Mouse (Mus musculus) gastrocnemius, adult 2 months (tissue): ENCODE results near the gene Med27. TPM values are rescaled to one million over a fixed set of nuclear protein-coding genes. Genes with fewer than 3 reads are reported as not detected.

Source experiments
- DNase-seq: peaks from one replicate; pipeline ENCODE4 v3.0.0; 2022
- H3K27ac ChIP-seq: fragments of 200-600 bp; 2 replicates; pipeline ENCODE4 v1.8.1; 2022; ENCODE audit warnings: mild to moderate bottlenecking
- H3K4me3 ChIP-seq: fragments of 200-600 bp; 2 replicates; pipeline ENCODE4 v1.8.1; 2022; ENCODE audit warnings: mild to moderate bottlenecking, moderate library complexity
- CTCF ChIP-seq: fragments of 200-600 bp; IDR thresholded peaks from 2 replicates; pipeline ENCODE4 v1.8.1; 2022; ENCODE audit warnings: antibody characterized with exemption, mild to moderate bottlenecking, moderate library complexity
- intact Hi-C: fragments of 180-260 bp; cut with DNase I; formaldehyde crosslinking; loops from one replicate; pipeline ENCODE4 v1.15.1; 2025
- total RNA-seq, 2 experiments: library from RNA; stranded (reverse); gene quantifications; 2 replicates each; pipeline ENCODE4 v1.2.3; 2021

Med27 gene
- total RNA-seq, 2 experiments from 2014 or later = 12.3 to 16.9 TPM

DNA sequence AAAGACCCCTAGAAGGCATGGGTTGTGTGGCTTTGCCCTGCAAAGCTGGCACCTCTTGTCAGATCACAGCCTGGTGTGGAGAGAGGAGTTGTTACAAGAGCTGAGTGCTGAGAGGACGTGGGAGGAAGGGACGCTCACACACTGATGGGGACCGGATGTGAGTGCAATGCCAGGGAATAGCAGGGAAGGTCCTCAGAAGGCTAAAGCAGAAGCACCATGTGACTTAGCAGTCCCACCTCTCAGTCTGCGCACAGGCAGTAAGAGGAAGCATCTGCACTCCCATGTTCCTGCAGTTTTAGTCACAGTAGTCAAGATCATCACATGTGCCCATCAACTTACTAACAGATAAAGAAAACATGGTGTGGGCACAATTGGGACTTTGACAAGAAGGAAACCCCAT, 119.8 kb downstream of the Med27 start:
- Histone ChIP-seq H3K27ac (no peak overlapping the region), H3K4me3 (no peak overlapping the region)
- TF ChIP-seq CTCF = no peak
- intact Hi-C loops = no loop called here
- no peak for DNase-seq

DNA sequence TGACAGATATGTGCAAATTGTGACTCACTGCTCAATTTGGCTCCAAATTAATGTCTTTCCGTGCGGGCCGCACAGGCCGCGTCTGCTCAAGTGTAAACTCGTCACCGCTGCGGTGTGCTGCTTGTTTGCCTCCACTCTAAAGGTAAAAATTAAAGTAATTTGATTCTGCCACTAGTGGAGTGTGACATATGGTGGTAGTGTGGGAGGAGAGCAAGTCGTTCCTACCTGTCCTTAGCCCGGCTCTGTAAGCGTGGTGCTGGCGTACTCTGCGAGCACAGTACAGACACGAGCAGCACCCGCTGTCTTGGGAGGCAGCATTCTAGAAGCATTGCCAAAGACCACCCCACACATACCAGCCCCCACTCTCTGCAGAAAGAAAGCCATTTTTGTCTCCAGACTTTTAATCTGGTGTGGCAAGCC, 121.9 kb downstream of the Med27 start:
- intact Hi-C loops = no loop called here
- H3K4me3 ChIP-seq = no peak overlapping the region

DNA sequence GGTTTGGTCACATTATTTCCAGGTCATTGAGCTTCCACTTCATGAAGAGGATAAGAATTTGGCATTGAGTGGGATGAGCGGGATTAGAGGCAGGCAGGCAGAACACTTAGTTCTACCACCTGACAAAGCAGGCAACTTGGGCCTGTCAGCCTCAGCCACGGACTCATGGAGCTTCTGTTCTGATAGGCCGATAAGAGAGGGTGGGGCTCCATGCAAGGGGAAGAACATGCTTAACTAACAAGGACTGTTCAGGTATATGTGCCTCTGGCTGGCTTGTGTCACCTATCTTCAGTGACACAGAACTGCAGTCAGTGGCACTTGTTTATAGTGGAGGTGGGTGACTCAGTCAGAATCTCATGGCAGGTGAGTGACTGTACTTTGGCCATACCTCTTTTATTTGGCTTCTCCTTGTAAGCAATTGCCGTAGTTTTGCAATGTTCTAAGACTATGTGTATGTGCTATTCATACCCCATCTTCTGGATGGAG, 126.4 kb downstream of the Med27 start:
- intact Hi-C loops = no loop called here
- TF ChIP-seq CTCF = no peak
- no peak overlapping the region for H3K27ac ChIP-seq
- H3K4me3 ChIP-seq = no peak overlapping the region
- DNase-seq = no peak

More for the DNA sequence above, 121.9 kb downstream of the Med27 start:
- no peak overlapping the region for H3K27ac ChIP-seq
- no peak for TF ChIP-seq CTCF
- DNase-seq = no peak

DNA sequence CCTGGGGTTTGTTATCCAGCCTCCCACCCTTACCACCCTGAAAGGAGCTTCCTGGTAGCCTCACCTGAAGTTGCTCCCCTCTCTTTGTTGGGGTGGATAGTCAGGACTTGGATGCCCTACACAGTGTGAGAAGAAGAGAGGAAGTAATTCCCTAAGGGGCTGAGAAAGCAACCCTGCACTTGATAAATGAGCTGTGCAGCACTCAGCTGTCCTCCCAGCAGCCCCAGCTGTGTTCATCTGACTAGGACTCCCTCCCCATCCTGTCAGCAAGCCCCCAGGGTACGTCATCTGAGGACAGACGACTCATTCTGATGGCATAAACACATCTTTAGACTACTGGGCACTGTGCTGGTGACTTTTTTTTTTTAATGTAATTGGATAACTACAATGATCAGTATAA, 127.3 kb downstream of the Med27 start:
- Histone ChIP-seq H3K27ac (no peak overlapping the region), H3K4me3 (no peak overlapping the region)
- intact Hi-C loops = no loop called here
- no peak for TF ChIP-seq CTCF
- no peak for DNase-seq

DNA sequence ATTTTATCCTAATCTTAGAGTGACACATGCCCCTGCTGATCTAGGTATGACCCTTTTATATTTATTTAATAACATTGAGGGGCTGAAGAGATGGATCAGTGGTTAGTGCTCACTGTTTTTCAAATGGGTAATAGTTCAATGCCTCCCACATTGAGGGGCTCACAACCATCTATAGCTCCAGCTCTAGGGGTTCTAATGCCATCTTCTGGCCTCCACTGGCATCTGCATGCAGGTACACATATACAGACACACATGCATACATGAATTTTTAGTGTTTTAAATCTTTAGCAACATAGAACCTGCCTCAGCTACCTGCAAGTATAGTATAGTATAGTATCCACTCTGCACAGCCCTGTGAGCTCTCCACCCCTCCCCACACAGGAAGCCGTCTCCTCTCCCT, 130.1 kb downstream of the Med27 start:
- Histone ChIP-seq H3K27ac (no peak overlapping the region), H3K4me3 (no peak overlapping the region)
- TF ChIP-seq CTCF = peak; percentile 18
- no peak for DNase-seq
- intact Hi-C loops = no loop called here

DNA sequence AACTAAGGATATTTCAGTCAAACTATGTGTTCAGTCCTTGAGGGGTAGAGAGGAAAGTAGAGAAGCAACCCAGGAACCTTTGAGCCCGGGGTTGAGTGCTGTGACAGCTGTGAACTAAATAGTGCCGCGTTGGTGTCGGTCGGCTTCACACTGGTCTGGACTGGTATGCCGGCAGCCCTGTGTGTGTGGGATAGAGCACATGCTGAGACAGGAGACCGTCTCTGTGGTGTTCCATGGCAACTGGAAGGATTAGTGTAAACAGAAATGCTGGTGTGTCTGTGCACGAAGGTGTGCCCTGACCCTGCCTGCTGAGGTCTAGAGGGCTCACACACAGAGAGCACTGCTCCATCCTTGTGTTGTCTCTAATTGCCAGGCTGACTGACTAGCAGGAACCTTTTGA, 135.2 kb downstream of the Med27 start:
- TF ChIP-seq CTCF = no peak
- no peak for DNase-seq
- Histone ChIP-seq H3K4me3 (no peak overlapping the region), H3K27ac (no peak overlapping the region)
- intact Hi-C loops = no loop called here

DNA sequence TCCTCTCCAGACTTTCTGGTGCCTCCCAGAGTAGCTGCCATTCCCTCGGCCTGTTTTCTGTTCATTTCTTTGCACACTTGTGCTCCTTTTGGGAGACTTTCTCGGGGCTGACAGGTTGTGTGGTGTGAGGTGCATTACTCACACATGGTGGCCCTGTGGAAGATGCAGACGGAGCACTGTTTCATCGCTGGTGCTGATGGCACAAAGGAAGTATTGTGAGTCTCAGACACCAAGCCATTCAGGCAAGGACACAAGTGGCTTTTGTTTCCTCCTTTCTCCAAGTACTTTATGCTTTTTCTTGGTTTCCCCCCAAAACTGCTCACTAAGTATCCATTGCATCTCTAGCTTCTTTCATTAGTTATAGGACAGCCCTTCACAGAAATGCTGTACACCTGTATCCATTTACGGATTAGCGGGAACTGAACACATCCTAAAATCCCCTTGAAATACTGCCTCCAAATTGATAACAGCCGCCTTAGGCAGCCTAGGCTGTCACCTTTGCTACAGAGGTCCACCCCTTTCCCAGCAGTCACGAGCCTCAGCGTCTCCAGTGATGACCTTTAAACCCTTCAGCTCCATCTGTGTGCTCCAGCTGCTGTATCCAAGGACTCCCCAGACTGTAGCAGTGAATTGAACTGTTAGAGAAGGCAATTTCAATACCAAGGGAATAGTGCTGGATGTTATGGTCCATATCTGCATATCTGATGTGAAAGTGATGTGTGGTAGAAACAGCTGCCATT, 136.5 kb downstream of the Med27 start:
- intact Hi-C loops = no loop called here
- no peak for TF ChIP-seq CTCF
- H3K27ac ChIP-seq = no peak overlapping the region
- no peak for DNase-seq
- H3K4me3 ChIP-seq = no peak overlapping the region

DNA sequence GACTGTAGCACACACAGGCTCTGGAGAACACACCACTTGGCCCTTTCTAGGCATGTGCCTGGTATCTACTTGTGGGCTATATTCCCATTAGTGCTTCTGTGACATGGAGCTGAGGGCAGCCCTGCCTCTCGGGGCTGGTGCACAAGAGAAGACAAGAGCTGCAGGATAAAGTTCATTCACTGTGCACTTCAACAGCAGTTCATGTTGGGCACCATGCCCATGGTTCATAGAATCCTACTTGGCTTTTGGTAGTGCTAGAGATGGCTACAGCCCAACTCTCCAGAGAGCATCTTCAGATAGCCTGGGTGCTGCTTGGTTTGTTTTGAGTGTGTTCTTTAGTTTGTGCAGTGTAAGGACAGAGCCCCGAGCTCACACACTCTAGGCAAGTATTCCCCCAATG, 138.9 kb downstream of the Med27 start:
- peak; percentile 31 for DNase-seq
- no peak overlapping the region for H3K4me3 ChIP-seq
- no peak overlapping the region for H3K27ac ChIP-seq
- intact Hi-C loops = no loop called here
- TF ChIP-seq CTCF = no peak

DNA sequence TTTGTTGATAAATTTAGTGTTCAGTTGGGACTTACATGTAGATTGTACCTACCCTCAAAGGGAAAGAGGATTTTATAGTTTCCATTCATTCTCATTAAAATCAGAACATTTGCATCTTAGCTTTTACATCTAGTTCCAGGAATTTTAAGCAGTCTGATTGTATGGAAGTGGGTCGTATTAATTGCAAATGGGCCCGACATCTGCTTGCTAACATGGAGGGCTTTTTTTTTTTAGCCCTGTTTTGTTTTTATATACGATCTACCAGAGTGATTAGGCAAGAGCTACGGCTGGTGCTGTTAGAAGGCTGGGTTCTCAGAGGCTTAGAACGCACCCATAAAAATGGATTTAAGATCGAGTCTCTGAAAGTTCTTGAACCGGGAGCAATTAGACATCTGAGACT, 139.9 kb downstream of the Med27 start:
- no peak for DNase-seq
- H3K4me3 ChIP-seq = no peak overlapping the region
- no peak for TF ChIP-seq CTCF
- intact Hi-C loops = no loop called here
- no peak overlapping the region for H3K27ac ChIP-seq

DNA sequence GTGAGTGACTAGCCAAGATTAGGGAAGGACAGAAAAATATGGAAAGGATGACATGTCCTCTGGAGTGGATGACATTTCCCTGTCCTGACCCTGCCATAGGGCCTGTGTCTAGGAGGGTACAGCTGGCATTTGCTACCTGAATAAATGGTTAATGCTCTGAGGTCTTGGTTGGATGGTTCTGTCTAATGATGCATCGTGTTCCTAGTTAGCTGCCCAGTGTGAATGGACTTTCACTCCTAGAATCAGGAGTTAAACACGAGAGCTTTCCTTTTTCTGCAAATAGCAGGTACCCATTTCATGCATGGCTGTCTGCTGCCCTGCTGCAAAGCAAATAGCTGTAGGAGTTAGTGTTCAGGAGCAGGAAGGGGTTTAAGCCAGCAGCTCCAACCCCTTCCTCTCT, 141.0 kb downstream of the Med27 start:
- H3K4me3 ChIP-seq = no peak overlapping the region
- intact Hi-C loops = no loop called here
- DNase-seq = no peak
- no peak for TF ChIP-seq CTCF
- no peak overlapping the region for H3K27ac ChIP-seq

DNA sequence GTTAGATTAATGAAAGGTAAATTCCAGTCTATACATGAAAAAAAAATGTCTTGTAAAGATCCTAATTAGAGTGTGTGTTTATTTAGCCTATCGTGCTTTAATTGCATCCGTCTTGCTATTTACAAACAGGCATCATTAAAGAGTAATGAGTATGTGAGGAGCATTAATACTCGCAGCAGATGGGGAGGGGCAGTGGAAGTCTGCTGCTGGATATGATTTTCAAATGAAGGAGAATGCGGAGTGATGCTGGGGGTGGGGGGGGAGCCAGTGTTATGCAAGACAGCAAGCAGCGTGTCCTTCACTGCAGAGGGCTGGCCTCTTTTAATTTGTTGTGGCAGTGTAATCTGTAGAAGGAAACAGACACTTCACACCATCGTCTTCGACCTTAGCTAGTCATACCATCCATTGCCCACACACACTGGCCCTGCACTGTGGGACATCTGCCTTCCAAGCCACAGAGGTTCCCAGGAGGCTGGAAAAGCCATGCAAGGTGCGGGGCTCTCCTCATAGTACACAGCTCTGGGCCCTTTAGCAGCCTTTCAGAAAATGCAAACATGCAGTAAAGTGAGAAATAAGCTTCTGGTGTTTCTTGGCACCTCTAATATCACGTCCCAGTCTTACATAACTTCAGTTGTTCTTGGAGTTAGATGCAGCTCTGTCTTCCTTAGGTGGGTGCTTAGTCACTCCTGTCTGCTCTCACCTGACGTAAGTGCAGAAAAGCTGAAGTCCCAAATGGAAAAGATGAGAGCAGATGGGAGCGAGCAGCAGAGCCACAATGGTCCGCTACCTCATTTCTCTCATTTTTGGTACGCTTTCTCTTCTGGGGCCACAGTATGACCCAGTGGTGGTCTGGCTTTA, 142.0 kb downstream of the Med27 start:
- no peak overlapping the region for H3K4me3 ChIP-seq
- no peak for DNase-seq
- H3K27ac ChIP-seq = no peak overlapping the region
- TF ChIP-seq CTCF = no peak
- intact Hi-C loops = no loop called here

DNA sequence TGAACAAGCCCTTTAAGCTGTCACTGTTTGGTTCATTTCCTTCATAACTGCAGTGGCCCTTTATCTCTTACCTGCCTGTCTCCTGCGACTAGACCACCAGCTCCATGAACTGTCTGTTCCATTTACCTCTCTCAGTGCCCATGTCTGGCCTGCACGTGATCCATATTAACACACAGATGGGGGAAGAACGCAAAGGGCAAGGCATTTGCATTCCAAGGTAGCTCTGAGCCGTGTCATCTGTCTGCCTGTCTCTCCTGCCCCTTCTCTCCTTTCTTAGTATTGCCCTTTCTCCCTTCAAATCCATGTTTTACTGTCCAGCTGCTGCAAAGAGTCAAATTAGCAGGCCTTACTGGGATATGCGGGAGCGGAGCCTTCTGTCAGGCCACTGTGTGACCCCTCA, 145.0 kb downstream of the Med27 start:
- DNase-seq = no peak
- Histone ChIP-seq H3K27ac (no peak overlapping the region), H3K4me3 (no peak overlapping the region)
- no peak for TF ChIP-seq CTCF
- intact Hi-C loops = no loop called here

DNA sequence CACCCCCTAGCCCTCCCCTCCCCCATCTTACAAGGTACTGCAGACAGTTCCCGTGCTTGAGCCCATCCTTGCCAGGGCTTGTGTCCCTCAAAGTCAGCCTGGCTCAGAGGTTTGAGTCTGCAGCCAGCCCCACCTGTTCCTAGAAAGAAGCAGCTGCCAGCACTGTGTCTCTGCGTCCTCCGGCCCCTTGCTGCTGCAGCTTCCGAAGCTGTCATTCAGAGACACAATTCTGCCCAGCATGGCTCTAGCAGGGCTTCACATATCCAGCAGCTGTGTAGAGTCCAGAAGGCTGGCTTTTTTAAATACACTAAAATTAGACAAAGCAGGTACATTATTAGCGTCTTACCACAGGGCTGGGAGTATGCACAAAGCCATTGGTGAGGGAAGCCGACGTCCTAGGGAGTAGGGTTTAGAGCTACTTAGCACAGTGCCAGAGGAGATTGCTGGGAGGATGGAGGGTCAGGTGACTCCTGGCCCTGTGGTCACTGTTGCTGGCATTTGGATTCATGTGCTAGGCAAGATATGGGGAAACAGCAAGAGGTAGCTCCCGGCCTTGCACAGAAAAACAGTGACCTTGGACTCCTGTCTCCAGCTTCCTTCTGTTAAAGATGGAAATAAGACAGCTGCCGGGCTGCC, 146.9 kb downstream of the Med27 start:
- intact Hi-C loops = no loop called here
- peak; percentile 38 for DNase-seq
- H3K27ac ChIP-seq = no peak overlapping the region
- no peak for TF ChIP-seq CTCF
- H3K4me3 ChIP-seq = no peak overlapping the region
